Mouse (Mus musculus): ENCODE data around the gene Kcng1. TPM values are rescaled to one million over a fixed set of nuclear protein-coding genes. Genes with fewer than 3 reads are reported as not detected.

Kcng1 gene
- polyA plus RNA-seq, 1 experiment from 2014 or later = 0.87 TPM

DNA sequence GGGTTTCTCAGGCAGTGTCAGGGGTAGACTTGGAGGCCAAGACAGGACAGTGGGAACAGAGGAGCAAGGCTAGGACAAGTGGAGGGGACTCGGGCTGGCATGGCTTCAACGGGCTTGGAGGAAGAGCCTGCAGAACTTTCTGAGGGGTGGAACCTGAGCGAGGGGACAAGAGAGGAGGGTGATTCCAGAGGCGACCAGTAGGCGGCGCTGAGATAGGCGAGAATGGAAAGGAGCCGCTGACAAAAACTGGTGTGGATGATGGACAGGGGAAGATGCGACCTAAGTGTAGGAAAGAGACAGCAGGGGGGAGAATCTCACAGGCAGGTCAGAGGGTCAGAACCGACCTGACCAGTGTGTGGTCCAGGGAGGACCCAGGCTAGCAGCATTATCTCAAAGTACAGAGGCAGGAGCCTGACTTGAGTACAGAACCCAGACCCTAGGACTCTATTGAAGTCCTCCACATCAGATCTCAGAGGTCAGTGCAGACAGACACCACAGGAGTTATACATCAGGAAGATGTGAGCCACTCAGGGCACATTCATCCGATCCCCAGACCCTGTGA, 7.1 kb downstream of the Kcng1 start:
- 7% methylated on average over 11 of the region's 11 CpGs for WGBS
- no peaks in the 10 kb centered on the region for H3K4me1 ChIP-seq (replicated peaks; ENCODE audit: control insufficient read depth, insufficient read depth, low read length)

DNA sequence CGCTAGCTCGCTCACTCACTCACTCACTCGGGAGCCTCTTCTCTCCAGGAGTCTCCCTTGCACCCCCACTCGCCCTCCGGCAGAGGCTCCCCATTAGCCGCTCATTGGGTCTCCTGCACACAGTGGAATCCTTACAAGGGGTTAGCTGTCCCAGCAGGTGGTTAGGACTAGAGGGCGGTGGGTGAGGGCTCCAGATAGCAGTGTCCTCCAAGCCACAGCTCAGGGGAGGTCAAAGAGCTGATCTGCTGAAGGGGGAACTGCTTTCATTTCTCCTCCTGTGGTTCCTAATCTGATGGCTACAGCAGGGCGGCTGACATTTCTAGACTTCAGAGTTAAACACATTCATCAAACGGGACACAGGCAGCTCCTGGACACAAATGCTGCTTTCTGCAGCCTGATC, 8.1 kb downstream of the Kcng1 start:
- Histone ChIP-seq H3K27me3 (ENCODE audit: control insufficient read depth, insufficient read depth, low read length) (peaks cover 7% of the 10 kb centered on the region; the same call in 1 of the 2 replicates), H3K9me3 (ENCODE audit: control insufficient read depth, low read length) (no peaks in the 10 kb centered on the region), H3K27ac (no peak overlapping the region), H3K4me1 (replicated peaks; ENCODE audit: control insufficient read depth, insufficient read depth, low read length) (no peaks in the 10 kb centered on the region), H3K36me3 (replicated peaks; ENCODE audit: control insufficient read depth, insufficient read depth) (no peaks in the 10 kb centered on the region), H3K4me3 (replicated peaks; ENCODE audit: low read length) (no peak overlapping the region), H3K4me2 (replicated peaks) (no peak overlapping the region), H3K9ac (no peak overlapping the region)
- ATAC-seq (ENCODE audit: low FRiP score) (no peak), DNase-seq (ENCODE audit: low spot score) (no peak)
- 53% methylated on average over 9 of the region's 9 CpGs for WGBS

More for the DNA sequence above, 7.1 kb downstream of the Kcng1 start:
- no peak overlapping the region for H3K4me2 ChIP-seq (replicated peaks)
- H3K9ac ChIP-seq = no peak overlapping the region
- no peak overlapping the region for H3K4me3 ChIP-seq (replicated peaks; ENCODE audit: low read length)
- H3K9me3 ChIP-seq (ENCODE audit: control insufficient read depth, low read length) = no peaks in the 10 kb centered on the region
- ATAC-seq (ENCODE audit: low FRiP score) (no peak), DNase-seq (ENCODE audit: low spot score) (peak; percentile 73)
- H3K36me3 ChIP-seq (replicated peaks; ENCODE audit: control insufficient read depth, insufficient read depth) = no peaks in the 10 kb centered on the region
- peaks cover 16% of the 10 kb centered on the region for H3K27me3 ChIP-seq (ENCODE audit: control insufficient read depth, insufficient read depth, low read length)
- no peak overlapping the region for H3K27ac ChIP-seq

DNA sequence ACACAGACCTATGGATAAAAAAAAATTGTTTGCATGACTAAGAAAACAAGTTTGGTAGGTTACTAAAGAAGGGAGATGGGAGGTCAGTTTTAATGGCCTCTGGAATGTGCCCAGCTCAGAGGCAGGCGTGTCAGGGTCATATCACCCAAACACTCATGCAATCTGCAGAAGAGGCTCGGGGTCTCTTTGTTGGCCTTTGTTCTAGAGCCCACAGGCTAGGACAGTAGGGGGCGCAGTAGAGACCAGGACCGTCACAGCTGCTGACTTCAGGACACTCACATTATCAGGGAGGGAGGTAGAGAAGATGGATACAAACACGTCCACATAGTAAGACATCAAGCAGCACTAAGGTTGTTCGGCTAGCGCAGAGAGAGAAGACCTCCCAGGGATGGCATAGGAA, 13.5 kb downstream of the Kcng1 start:
- no peak overlapping the region for H3K4me2 ChIP-seq (replicated peaks)
- H3K27ac ChIP-seq = no peak overlapping the region
- WGBS = 43% methylated on average over 7 of the region's 7 CpGs
- H3K4me1 ChIP-seq (replicated peaks; ENCODE audit: control insufficient read depth, insufficient read depth, low read length) = no peaks in the 10 kb centered on the region
- H3K9me3 ChIP-seq (ENCODE audit: control insufficient read depth, low read length) = no peaks in the 10 kb centered on the region
- no peak for ATAC-seq (ENCODE audit: low FRiP score)
- H3K36me3 ChIP-seq (replicated peaks; ENCODE audit: control insufficient read depth, insufficient read depth) = no peaks in the 10 kb centered on the region
- no peaks in the 10 kb centered on the region for H3K27me3 ChIP-seq (ENCODE audit: control insufficient read depth, insufficient read depth, low read length)
- H3K4me3 ChIP-seq (replicated peaks; ENCODE audit: low read length) = no peak overlapping the region
- no peak overlapping the region for H3K9ac ChIP-seq
- DNase-seq (ENCODE audit: low spot score) = no peak

DNA sequence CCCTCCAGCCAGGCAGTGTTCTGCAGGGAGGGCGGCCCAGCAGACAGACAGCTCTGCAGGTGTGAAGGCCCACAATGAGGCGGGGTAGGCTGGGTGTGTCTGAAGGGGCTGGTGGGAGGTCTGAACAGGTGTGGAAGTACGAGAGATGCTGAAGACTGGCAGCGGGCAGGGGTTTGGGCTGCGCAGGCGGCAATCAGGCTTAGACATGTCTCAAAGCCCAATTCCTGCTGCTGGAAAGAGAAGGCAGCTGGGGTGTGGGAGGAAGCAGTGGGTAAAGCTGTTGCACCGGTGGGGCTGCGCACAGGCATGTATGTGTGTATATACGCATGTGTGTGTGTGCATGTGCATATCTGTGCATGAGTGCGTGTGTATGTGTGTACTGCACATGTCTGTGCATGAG, 20.6 kb downstream of the Kcng1 start:
- WGBS = 96% methylated on average over 10 of the region's 10 CpGs
- H3K4me2 ChIP-seq (replicated peaks) = no peak overlapping the region
- no peak overlapping the region for H3K27ac ChIP-seq
- no peak overlapping the region for H3K4me3 ChIP-seq (replicated peaks; ENCODE audit: low read length)
- H3K4me1 ChIP-seq (replicated peaks; ENCODE audit: control insufficient read depth, insufficient read depth, low read length) = no peaks in the 10 kb centered on the region
- DNase-seq (ENCODE audit: low spot score) (no peak), ATAC-seq (ENCODE audit: low FRiP score) (no peak)
- H3K9me3 ChIP-seq (ENCODE audit: control insufficient read depth, low read length) = no peaks in the 10 kb centered on the region
- no peaks in the 10 kb centered on the region for H3K36me3 ChIP-seq (replicated peaks; ENCODE audit: control insufficient read depth, insufficient read depth)
- no peak overlapping the region for H3K9ac ChIP-seq
- H3K27me3 ChIP-seq (ENCODE audit: control insufficient read depth, insufficient read depth, low read length) = no peaks in the 10 kb centered on the region

- ATAC-seq (ENCODE audit: low FRiP score) (no peak), DNase-seq (ENCODE audit: low spot score) (no peak)
- H3K27me3 ChIP-seq (ENCODE audit: control insufficient read depth, insufficient read depth, low read length) = no peaks in the 10 kb centered on the region
- no peaks in the 10 kb centered on the region for H3K4me1 ChIP-seq (replicated peaks; ENCODE audit: control insufficient read depth, insufficient read depth, low read length)
- no peak overlapping the region for H3K9ac ChIP-seq
- H3K36me3 ChIP-seq (replicated peaks; ENCODE audit: control insufficient read depth, insufficient read depth) = no peaks in the 10 kb centered on the region
- 80% methylated on average over 3 of the region's 3 CpGs for WGBS
- H3K4me3 ChIP-seq (replicated peaks; ENCODE audit: low read length) = no peak overlapping the region
- H3K27ac ChIP-seq = no peak overlapping the region
- no peak overlapping the region for H3K4me2 ChIP-seq (replicated peaks)
- no peaks in the 10 kb centered on the region for H3K9me3 ChIP-seq (ENCODE audit: control insufficient read depth, low read length)
Observed at GRCm38 (mm10) chr2:168260124-168260523, 21.4 kb downstream of the Kcng1 start.

DNA sequence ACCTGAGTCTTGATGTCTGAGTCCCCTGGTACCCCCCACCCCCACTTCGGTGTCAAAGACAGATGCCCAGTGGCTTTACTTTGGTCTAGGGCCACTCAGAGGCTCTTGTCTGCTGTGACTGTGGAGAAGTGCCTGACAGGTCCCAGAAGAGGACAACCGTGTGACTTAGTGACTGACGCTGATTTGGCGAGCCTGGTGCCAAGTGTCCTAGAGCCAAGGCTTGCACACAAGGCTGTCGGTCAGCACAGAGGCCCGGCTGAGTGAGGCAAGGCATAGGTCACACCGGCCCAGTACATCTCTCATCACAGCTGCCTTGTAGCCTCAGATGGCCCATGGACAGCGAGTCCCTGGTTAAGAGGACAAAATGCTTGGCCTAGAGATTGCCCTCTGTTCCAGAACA, 22.5 kb downstream of the Kcng1 start:
- Histone ChIP-seq H3K27me3 (ENCODE audit: control insufficient read depth, insufficient read depth, low read length) (no peaks in the 10 kb centered on the region), H3K9ac (no peak overlapping the region), H3K4me3 (replicated peaks; ENCODE audit: low read length) (no peak overlapping the region), H3K27ac (no peak overlapping the region), H3K9me3 (ENCODE audit: control insufficient read depth, low read length) (no peaks in the 10 kb centered on the region), H3K4me2 (replicated peaks) (no peak overlapping the region), H3K4me1 (replicated peaks; ENCODE audit: control insufficient read depth, insufficient read depth, low read length) (no peaks in the 10 kb centered on the region), H3K36me3 (replicated peaks; ENCODE audit: control insufficient read depth, insufficient read depth) (no peaks in the 10 kb centered on the region)
- 92% methylated on average over 8 of the region's 8 CpGs for WGBS
- DNase-seq (ENCODE audit: low spot score) (no peak), ATAC-seq (ENCODE audit: low FRiP score) (no peak)

- H3K4me1 ChIP-seq (replicated peaks; ENCODE audit: control insufficient read depth, insufficient read depth, low read length) = no peaks in the 10 kb centered on the region
- ATAC-seq (ENCODE audit: low FRiP score) (no peak), DNase-seq (ENCODE audit: low spot score) (no peak)
- no peak overlapping the region for H3K4me2 ChIP-seq (replicated peaks)
- H3K9me3 ChIP-seq (ENCODE audit: control insufficient read depth, low read length) = no peaks in the 10 kb centered on the region
- WGBS = 92% methylated on average over 4 of the region's 4 CpGs
- no peak overlapping the region for H3K27ac ChIP-seq
- no peak overlapping the region for H3K9ac ChIP-seq
- no peaks in the 10 kb centered on the region for H3K36me3 ChIP-seq (replicated peaks; ENCODE audit: control insufficient read depth, insufficient read depth)
- no peak overlapping the region for H3K4me3 ChIP-seq (replicated peaks; ENCODE audit: low read length)
- no peaks in the 10 kb centered on the region for H3K27me3 ChIP-seq (ENCODE audit: control insufficient read depth, insufficient read depth, low read length)
Observed at GRCm38 (mm10) chr2:168257188-168257587, 24.3 kb downstream of the Kcng1 start.

DNA sequence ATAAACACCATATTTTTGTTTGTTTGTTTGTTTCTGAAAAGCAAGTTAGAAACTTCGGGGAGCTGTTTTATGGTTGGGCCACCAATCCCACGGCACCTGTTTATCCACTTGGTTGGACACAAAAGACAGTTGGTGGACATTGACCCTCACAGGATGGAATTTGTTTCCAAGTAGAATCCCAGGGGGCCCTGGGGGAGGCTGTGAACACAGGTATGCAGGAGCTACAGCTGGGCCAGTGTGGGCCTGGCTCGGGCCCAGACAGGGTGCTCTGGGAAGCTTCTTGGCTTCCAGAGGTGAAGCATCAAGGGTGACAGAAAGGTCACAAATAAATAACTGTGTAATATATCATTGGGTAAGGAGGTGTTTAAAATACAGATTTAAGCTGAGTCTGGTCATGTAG, 25.0 kb downstream of the Kcng1 start:
- Histone ChIP-seq H3K4me2 (replicated peaks) (no peak overlapping the region), H3K9ac (no peak overlapping the region), H3K9me3 (ENCODE audit: control insufficient read depth, low read length) (no peaks in the 10 kb centered on the region), H3K36me3 (replicated peaks; ENCODE audit: control insufficient read depth, insufficient read depth) (no peaks in the 10 kb centered on the region), H3K27me3 (ENCODE audit: control insufficient read depth, insufficient read depth, low read length) (no peaks in the 10 kb centered on the region), H3K4me1 (replicated peaks; ENCODE audit: control insufficient read depth, insufficient read depth, low read length) (no peaks in the 10 kb centered on the region), H3K4me3 (replicated peaks; ENCODE audit: low read length) (no peak overlapping the region), H3K27ac (no peak overlapping the region)
- 82% methylated on average over 3 of the region's 3 CpGs for WGBS
- DNase-seq (ENCODE audit: low spot score) (no peak), ATAC-seq (ENCODE audit: low FRiP score) (no peak)

GRCm38 (mm10) chr2:168253822-168254221, 27.7 kb downstream of the Kcng1 start:
- Histone ChIP-seq H3K9ac (no peak overlapping the region), H3K4me2 (replicated peaks) (no peak overlapping the region), H3K4me3 (replicated peaks; ENCODE audit: low read length) (no peak overlapping the region), H3K27ac (no peak overlapping the region), H3K4me1 (replicated peaks; ENCODE audit: control insufficient read depth, insufficient read depth, low read length) (no peaks in the 10 kb centered on the region), H3K27me3 (ENCODE audit: control insufficient read depth, insufficient read depth, low read length) (no peaks in the 10 kb centered on the region), H3K36me3 (replicated peaks; ENCODE audit: control insufficient read depth, insufficient read depth) (no peaks in the 10 kb centered on the region), H3K9me3 (ENCODE audit: control insufficient read depth, low read length) (no peaks in the 10 kb centered on the region)
- WGBS = 62% methylated on average over 7 of the region's 7 CpGs
- ATAC-seq (ENCODE audit: low FRiP score) (no peak), DNase-seq (ENCODE audit: low spot score) (no peak)

Measured in hindbrain, embryonic 14.5 days (tissue).